Mouse (Mus musculus) small intestine, adult 2 months (tissue): ENCODE measurements around the gene Vbp1.

Experiments used
- CTCF ChIP-seq: fragments of 200-500 bp; IDR thresholded peaks from 2 replicates; pipeline ENCODE4 v1.5.1; 2012; ENCODE audit warnings: low read depth, mild to moderate bottlenecking, control low read depth, inconsistent platforms, low read length, moderate library complexity, mixed read lengths; ENCODE audit not compliant: insufficient replicate concordance, insufficient read length; ENCODE audit errors: extremely low read depth
- POLR2A ChIP-seq: fragments of 200-500 bp; IDR thresholded peaks from 2 replicates; pipeline ENCODE4 v1.6.1; 2012; ENCODE audit warnings: low read depth, mild to moderate bottlenecking, control low read depth, inconsistent platforms, low read length, moderate library complexity

DNA sequence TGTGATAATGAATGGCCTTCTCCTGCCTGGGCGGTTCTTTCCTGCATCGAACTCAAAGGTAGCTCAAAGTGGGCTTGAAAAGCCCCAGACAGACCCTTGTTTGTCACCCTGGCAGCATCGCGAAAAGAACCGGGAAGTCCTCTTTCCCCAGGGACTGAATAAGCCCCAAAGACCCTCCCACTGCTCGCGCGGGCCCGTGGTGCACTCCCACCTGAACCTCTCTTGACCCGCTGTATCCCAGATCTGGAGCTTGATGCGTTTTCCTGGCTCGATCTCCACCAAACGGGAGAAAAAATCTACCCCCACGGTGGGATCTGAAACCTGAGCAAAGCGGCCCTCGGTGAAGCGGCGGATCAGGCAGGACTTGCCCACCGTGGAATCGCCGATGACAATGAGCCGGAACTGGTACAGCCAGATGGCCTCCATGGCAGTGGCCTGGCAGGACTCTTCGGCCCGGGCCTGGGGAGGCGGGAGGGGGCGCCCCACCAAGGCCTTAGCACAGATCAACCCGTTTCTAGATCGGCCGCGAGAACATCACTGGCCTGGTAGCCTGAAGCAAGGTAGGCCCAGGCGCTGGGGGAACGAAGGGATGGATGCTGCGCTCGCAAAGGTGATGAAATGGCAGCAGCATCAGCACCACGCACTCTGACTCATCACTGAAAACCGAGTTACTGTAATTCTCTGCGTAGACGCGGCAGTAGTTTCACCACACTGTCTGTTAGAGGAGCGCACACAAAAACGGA lies 63.7 kb downstream of the Vbp1 start, which contains the start of gene Rab39b:
- no peak for TF ChIP-seq CTCF
- TF ChIP-seq POLR2A, result no peak
